Mouse (Mus musculus): ENCODE data around the gene Epb41l4b. TPM values are rescaled to one million over a fixed set of nuclear protein-coding genes. Genes with fewer than 3 reads are reported as not detected.
A peak's percentile ranks its signal among the peaks of the same experiment; 100 is the strongest.

Epb41l4b gene
- total and polyA plus RNA-seq, 2 experiments from 2014 or later: 3.2 to 14.9 TPM

- ATAC-seq (ENCODE audit: low FRiP score) (no peak), DNase-seq (ENCODE audit: low spot score) (no peak)
- TF ChIP-seq CTCF (IDR thresholded peaks at IDR 0.05): no peak
- no peak overlapping the region for H3K4me3 ChIP-seq (ENCODE audit: low read depth, low read length)
- no peak overlapping the region for H3K4me2 ChIP-seq (ENCODE audit: low read depth, low read length, poor library complexity, severe bottlenecking)
- WGBS: 77% methylated on average over 8 of the region's 8 CpGs
- H3K9me3 ChIP-seq (ENCODE audit: low read length): no peaks in the 10 kb centered on the region
- no peaks in the 10 kb centered on the region; the same call in 1 of the 2 replicates for H3K36me3 ChIP-seq (ENCODE audit: insufficient read depth, low read length)
- no peak overlapping the region for H3K9ac ChIP-seq (replicated peaks; ENCODE audit: low read length, poor library complexity, severe bottlenecking)
- H3K27ac ChIP-seq (ENCODE audit: low read depth, low read length): no peak overlapping the region
- H3K27me3 ChIP-seq (ENCODE audit: insufficient read depth, low read length): no peaks in the 10 kb centered on the region
- 0 out of 2 replicates have a peak, but pooled peaks cover 4% of the 10 kb centered on the region for H3K4me1 ChIP-seq (ENCODE audit: insufficient read depth, low read length)
Observed at GRCm38 (mm10) chr4:57040481-57040880, 102.8 kb downstream of the Epb41l4b start.

GRCm38 (mm10) chr4:57039127-57040031 is 103.9 kb downstream of the Epb41l4b start:
- H3K27ac ChIP-seq (ENCODE audit: low read depth, low read length): peak overlapping the region; percentile 39
- H3K9ac ChIP-seq (replicated peaks; ENCODE audit: low read length, poor library complexity, severe bottlenecking): peak overlapping the region; percentile 51; the same call in 1 of the 2 replicates
- H3K4me2 ChIP-seq (ENCODE audit: low read depth, low read length, poor library complexity, severe bottlenecking): peak overlapping the region; percentile 45
- peak overlapping the region; percentile 18; the same call in 1 of the 2 replicates for H3K4me3 ChIP-seq (ENCODE audit: low read depth, low read length)
- 5% methylated on average over 23 of the region's 23 CpGs for WGBS
- no peaks in the 10 kb centered on the region for H3K9me3 ChIP-seq (ENCODE audit: low read length)
- H3K4me1 ChIP-seq (ENCODE audit: insufficient read depth, low read length): 0 out of 2 replicates have a peak, but pooled peaks cover 4% of the 10 kb centered on the region
- DNase-seq (ENCODE audit: low spot score) (peak; percentile 63), ATAC-seq (ENCODE audit: low FRiP score) (peak; percentile 80)
- no peaks in the 10 kb centered on the region for H3K27me3 ChIP-seq (ENCODE audit: insufficient read depth, low read length)
- H3K36me3 ChIP-seq (ENCODE audit: insufficient read depth, low read length): no peaks in the 10 kb centered on the region; the same call in 1 of the 2 replicates
- no peak for TF ChIP-seq CTCF (IDR thresholded peaks at IDR 0.05)

GRCm38 (mm10) chr4:57037554-57037953 is 105.7 kb downstream of the Epb41l4b start:
- DNase-seq (ENCODE audit: low spot score): no peak
- no peak for ATAC-seq (ENCODE audit: low FRiP score)
- TF ChIP-seq CTCF (IDR thresholded peaks at IDR 0.05): no peak
- Histone ChIP-seq H3K36me3 (ENCODE audit: insufficient read depth, low read length) (no peaks in the 10 kb centered on the region; the same call in 1 of the 2 replicates), H3K27ac (ENCODE audit: low read depth, low read length) (no peak overlapping the region), H3K4me3 (ENCODE audit: low read depth, low read length) (no peak overlapping the region), H3K9ac (replicated peaks; ENCODE audit: low read length, poor library complexity, severe bottlenecking) (no peak overlapping the region), H3K27me3 (ENCODE audit: insufficient read depth, low read length) (no peaks in the 10 kb centered on the region), H3K4me2 (ENCODE audit: low read depth, low read length, poor library complexity, severe bottlenecking) (no peak overlapping the region), H3K4me1 (ENCODE audit: insufficient read depth, low read length) (0 out of 2 replicates have a peak, but pooled peaks cover 4% of the 10 kb centered on the region), H3K9me3 (ENCODE audit: low read length) (no peaks in the 10 kb centered on the region)
- 77% methylated on average over 7 of the region's 7 CpGs for WGBS

GRCm38 (mm10) chr4:57034169-57034568 is 109.1 kb downstream of the Epb41l4b start:
- 75% methylated on average over 5 of the region's 5 CpGs for WGBS
- H3K4me3 ChIP-seq (ENCODE audit: low read depth, low read length): no peak overlapping the region
- H3K27me3 ChIP-seq (ENCODE audit: insufficient read depth, low read length): no peaks in the 10 kb centered on the region

GRCm38 (mm10) chr4:57031440-57031839 is 111.8 kb downstream of the Epb41l4b start:
- no peak for TF ChIP-seq CTCF (IDR thresholded peaks at IDR 0.05)
- DNase-seq (ENCODE audit: low spot score) (no peak), ATAC-seq (ENCODE audit: low FRiP score) (no peak)
- Histone ChIP-seq H3K4me2 (ENCODE audit: low read depth, low read length, poor library complexity, severe bottlenecking) (no peak overlapping the region), H3K4me1 (ENCODE audit: insufficient read depth, low read length) (no peaks in the 10 kb centered on the region), H3K9me3 (ENCODE audit: low read length) (no peaks in the 10 kb centered on the region), H3K27me3 (ENCODE audit: insufficient read depth, low read length) (no peaks in the 10 kb centered on the region), H3K9ac (replicated peaks; ENCODE audit: low read length, poor library complexity, severe bottlenecking) (no peak overlapping the region), H3K36me3 (ENCODE audit: insufficient read depth, low read length) (peaks cover 16% of the 10 kb centered on the region), H3K27ac (ENCODE audit: low read depth, low read length) (no peak overlapping the region), H3K4me3 (ENCODE audit: low read depth, low read length) (no peak overlapping the region)
- WGBS: 68% methylated on average over 4 of the region's 4 CpGs

More at GRCm38 (mm10) chr4:57034169-57034568, 109.1 kb downstream of the Epb41l4b start:
- no peak overlapping the region for H3K27ac ChIP-seq (ENCODE audit: low read depth, low read length)
- no peak overlapping the region for H3K4me2 ChIP-seq (ENCODE audit: low read depth, low read length, poor library complexity, severe bottlenecking)
- H3K9ac ChIP-seq (replicated peaks; ENCODE audit: low read length, poor library complexity, severe bottlenecking): no peak overlapping the region
- no peaks in the 10 kb centered on the region for H3K9me3 ChIP-seq (ENCODE audit: low read length)
- peak; percentile 53 for TF ChIP-seq CTCF (IDR thresholded peaks at IDR 0.05)
- H3K36me3 ChIP-seq (ENCODE audit: insufficient read depth, low read length): peaks cover 11% of the 10 kb centered on the region
- no peaks in the 10 kb centered on the region for H3K4me1 ChIP-seq (ENCODE audit: insufficient read depth, low read length)
- ATAC-seq (ENCODE audit: low FRiP score) (no peak), DNase-seq (ENCODE audit: low spot score) (no peak)

GRCm38 (mm10) chr4:57027954-57028353 is 115.3 kb downstream of the Epb41l4b start:
- TF ChIP-seq CTCF (IDR thresholded peaks at IDR 0.05): no peak
- no peak for DNase-seq (ENCODE audit: low spot score)
- H3K4me3 ChIP-seq (ENCODE audit: low read depth, low read length): no peak overlapping the region

More at GRCm38 (mm10) chr4:57027954-57028353, 115.3 kb downstream of the Epb41l4b start:
- H3K36me3 ChIP-seq (ENCODE audit: insufficient read depth, low read length): peaks cover 16% of the 10 kb centered on the region
- WGBS: 64% methylated on average over 10 of the region's 10 CpGs
- H3K9me3 ChIP-seq (ENCODE audit: low read length): no peaks in the 10 kb centered on the region
- no peak overlapping the region for H3K9ac ChIP-seq (replicated peaks; ENCODE audit: low read length, poor library complexity, severe bottlenecking)
- no peaks in the 10 kb centered on the region for H3K4me1 ChIP-seq (ENCODE audit: insufficient read depth, low read length)
- ATAC-seq (ENCODE audit: low FRiP score): no peak
- no peaks in the 10 kb centered on the region for H3K27me3 ChIP-seq (ENCODE audit: insufficient read depth, low read length)
- no peak overlapping the region for H3K4me2 ChIP-seq (ENCODE audit: low read depth, low read length, poor library complexity, severe bottlenecking)
- no peak overlapping the region for H3K27ac ChIP-seq (ENCODE audit: low read depth, low read length)
